Mouse (Mus musculus) retina, embryonic 14.5 days (tissue): ENCODE data around the gene Erbin.

Source experiments
- DNase-seq: peaks from one replicate; pipeline ENCODE4 v3.0.0-alpha.2; 2015; ENCODE audit warnings: low spot score

The Erbin gene

GRCm38 (mm10) chr13:103806210-103806851 is 114.0 kb downstream of the Erbin start:
- DNase-seq = peak; percentile 28

GRCm38 (mm10) chr13:103803721-103804120 is 116.6 kb downstream of the Erbin start:
- DNase-seq = no peak

- DNase-seq = no peak
Measured at GRCm38 (mm10) chr13:103801021-103801420, 119.3 kb downstream of the Erbin start.

- DNase-seq = no peak
Measured at GRCm38 (mm10) chr13:103794688-103795543, 125.4 kb downstream of the Erbin start.

GRCm38 (mm10) chr13:103779922-103780585 is 140.3 kb downstream of the Erbin start:
- peak; percentile 78 for DNase-seq

GRCm38 (mm10) chr13:103777126-103777525 is 143.2 kb downstream of the Erbin start:
- no peak for DNase-seq

GRCm38 (mm10) chr13:103774119-103774757 is 146.1 kb downstream of the Erbin start, which contains the start of gene Srek1:
Gene Srek1, minus strand, starts transcription at chr13:103774608.
- DNase-seq = peak; percentile 98

GRCm38 (mm10) chr13:103773407-103774118 is 146.8 kb downstream of the Erbin start:
- peak; percentile 24 for DNase-seq

GRCm38 (mm10) chr13:103772917-103773316 is 147.4 kb downstream of the Erbin start:
- DNase-seq = no peak

GRCm38 (mm10) chr13:103770821-103771220 is 149.5 kb downstream of the Erbin start:
- no peak for DNase-seq
